In the genomic region with DNA sequence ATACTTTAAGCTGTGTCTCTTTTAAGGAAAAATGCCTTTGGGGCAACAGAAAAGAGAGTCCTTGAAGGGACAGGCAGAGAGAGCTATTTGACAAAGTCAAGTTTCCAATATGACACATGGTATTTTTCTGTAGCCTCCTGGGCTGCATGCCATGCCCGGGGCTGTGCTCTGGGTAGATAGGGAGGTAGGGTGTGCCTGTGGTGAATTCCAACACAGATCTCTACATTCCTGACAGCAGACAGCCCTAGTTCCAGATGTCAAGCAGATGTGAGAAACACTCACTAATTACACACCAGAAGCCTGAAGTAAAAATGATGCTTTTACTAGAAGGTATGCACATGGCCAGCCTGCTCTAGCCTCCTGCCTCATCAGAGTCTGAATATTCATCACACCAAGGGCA, we compare ENCODE assay signal across 15 mouse cellular contexts. TPM values are rescaled to one million over a fixed set of nuclear protein-coding genes. Genes with fewer than 3 reads are reported as not detected.
A peak's percentile ranks its signal among the peaks of the same experiment; 100 is the strongest.
DNase-seq lines count a peak whose midpoint lies in the region; ATAC-seq lines count a peak whose summit lies in the region.
"Had no signal": no experiment of that assay in that cellular context is flagged by ENCODE, and none has a peak within 500 bp of the region (broad histone marks: within the 10 kb centered on the region; RNA-seq: fewer than 3 reads in every experiment).

No protein-coding gene starts in this region.

- WGBS in embryonic facial prominence, embryonic 14.5 days: 26% methylated on average over 1 of the region's 1 CpGs
- 28% methylated on average over 1 of the region's 1 CpGs for WGBS in liver, embryonic 16.5 days (ENCODE audit: insufficient replicate concordance)
- whole genome bisulfite sequencing in kidney, embryonic 15.5 days: 81% methylated on average over 1 of the region's 1 CpGs

- H3K4me3 ChIP-seq in embryonic facial prominence, embryonic 14.5 days (ENCODE audit: low read depth, low read length): no peak overlapping the region
- no peak overlapping the region for H3K4me3 ChIP-seq in liver, embryonic 16.5 days (ENCODE audit: low read depth, low read length)
- no peak overlapping the region for H3K4me3 ChIP-seq in kidney, embryonic 15.5 days (replicated peaks)
- H3K4me3 ChIP-seq: embryonic facial prominence, embryonic 12.5 days; forebrain, embryonic 12.5 days had no signal

- peaks cover 4% of the 10 kb centered on the region; the same call in 1 of the 2 replicates for H3K9me3 ChIP-seq in embryonic facial prominence, embryonic 14.5 days (ENCODE audit: control insufficient read depth, low read length)
- H3K9me3 ChIP-seq in liver, embryonic 16.5 days (replicated peaks; ENCODE audit: control insufficient read depth, low read length): no peaks in the 10 kb centered on the region
- no peaks in the 10 kb centered on the region for H3K9me3 ChIP-seq in kidney, embryonic 15.5 days (replicated peaks)
- H3K9me3 ChIP-seq: embryonic facial prominence, embryonic 12.5 days; forebrain, embryonic 12.5 days had no signal

- H3K4me1 ChIP-seq in embryonic facial prominence, embryonic 14.5 days (ENCODE audit: control insufficient read depth, insufficient read depth, low read length): no peaks in the 10 kb centered on the region
- H3K4me1 ChIP-seq in liver, embryonic 16.5 days (ENCODE audit: control insufficient read depth, low read depth, low read length): no peaks in the 10 kb centered on the region; the same call in 1 of the 2 replicates
- no peaks in the 10 kb centered on the region for H3K4me1 ChIP-seq in kidney, embryonic 15.5 days
- H3K4me1 ChIP-seq: embryonic facial prominence, embryonic 12.5 days; forebrain, embryonic 12.5 days had no signal

- no peaks in the 10 kb centered on the region for H3K36me3 ChIP-seq in embryonic facial prominence, embryonic 14.5 days (ENCODE audit: control insufficient read depth, insufficient read depth, low read length)
- H3K36me3 ChIP-seq in liver, embryonic 16.5 days (ENCODE audit: control insufficient read depth, insufficient read depth): no peaks in the 10 kb centered on the region
- H3K36me3 ChIP-seq in kidney, embryonic 15.5 days: no peaks in the 10 kb centered on the region
- H3K36me3 ChIP-seq: embryonic facial prominence, embryonic 12.5 days; forebrain, embryonic 12.5 days had no signal

- H3K9ac ChIP-seq in embryonic facial prominence, embryonic 14.5 days (ENCODE audit: low read depth, low read length): no peak overlapping the region
- no peak overlapping the region for H3K9ac ChIP-seq in liver, embryonic 16.5 days (ENCODE audit: low read depth, low read length)
- no peak overlapping the region for H3K9ac ChIP-seq in kidney, embryonic 15.5 days
- H3K9ac ChIP-seq: embryonic facial prominence, embryonic 12.5 days; forebrain, embryonic 12.5 days; lung, embryonic 14.5 days had no signal

- H3K27ac ChIP-seq in embryonic facial prominence, embryonic 14.5 days (replicated peaks; ENCODE audit: low read depth, low read length): no peak overlapping the region
- peak overlapping the region; percentile 46 for H3K27ac ChIP-seq in liver, embryonic 16.5 days (ENCODE audit: low read length)
- no peak overlapping the region for H3K27ac ChIP-seq in kidney, embryonic 15.5 days
- H3K27ac ChIP-seq: embryonic facial prominence, embryonic 12.5 days; forebrain, embryonic 12.5 days; hindbrain, postnatal 0 days had no signal

- H3K27me3 ChIP-seq in embryonic facial prominence, embryonic 14.5 days (replicated peaks; ENCODE audit: control insufficient read depth, insufficient read depth, low read length): no peaks in the 10 kb centered on the region
- no peaks in the 10 kb centered on the region for H3K27me3 ChIP-seq in liver, embryonic 16.5 days (ENCODE audit: control insufficient read depth, insufficient read depth, low read depth, low read length)
- H3K27me3 ChIP-seq in kidney, embryonic 15.5 days: no peaks in the 10 kb centered on the region
- H3K27me3 ChIP-seq: CH12.LX; embryonic facial prominence, embryonic 12.5 days; forebrain, embryonic 12.5 days had no signal

- peak; percentile 74 for DNase-seq in spleen, adult 12 weeks (ENCODE audit: low spot score)
- no peak for DNase-seq in spleen, adult 18-20 months
- DNase-seq in embryonic facial prominence, embryonic 14.5 days (ENCODE audit: low spot score): peak; percentile 29
- DNase-seq in spleen, postnatal 4 days (ENCODE audit: low spot score in 2 of 2): peak; percentile 78 to 81
- DNase-seq in cerebellum, adult 11 months: no peak
- no peak for DNase-seq in right cerebral cortex, postnatal 4 days
- DNase-seq: cerebellum, adult 9-10 months; lung, embryonic 14.5 days had no signal

- no peak for ATAC-seq in embryonic facial prominence, embryonic 14.5 days (ENCODE audit: low read depth)
- ATAC-seq in liver, embryonic 16.5 days (ENCODE audit: low read depth): peak; percentile 89
- ATAC-seq in kidney, embryonic 15.5 days (replicated peaks; ENCODE audit: low FRiP score): no peak
- ATAC-seq: hindbrain, postnatal 0 days had no signal

- H3K4me2 ChIP-seq in embryonic facial prominence, embryonic 14.5 days (ENCODE audit: low read depth, low read length): no peak overlapping the region
- no peak overlapping the region for H3K4me2 ChIP-seq in liver, embryonic 16.5 days (ENCODE audit: low read depth, low read length)
- H3K4me2 ChIP-seq in kidney, embryonic 15.5 days: no peak overlapping the region
- H3K4me2 ChIP-seq: embryonic facial prominence, embryonic 12.5 days; forebrain, embryonic 12.5 days; lung, embryonic 14.5 days; midbrain, embryonic 11.5 days had no signal

RNA-seq across cellular contexts. Expression of gene Sdhaf4, which starts 39.2 kb away (rescaled TPM):
- polyA plus RNA-seq in embryonic facial prominence, embryonic 14.5 days (2014; fragmentation: Nextera tagmentation; extraction: Ambion mirVana): 94.4 and 96.1 TPM in 2 replicates
- polyA plus RNA-seq in liver, embryonic 16.5 days (2015; fragmentation: Nextera tagmentation; extraction: Ambion mirVana): 25.2 and 26.0 TPM in 2 replicates
- 66.0 and 77.7 TPM in 2 replicates for polyA plus RNA-seq in kidney, embryonic 15.5 days (2015; fragmentation: Nextera tagmentation; extraction: Ambion mirVana)

RNA-seq across cellular contexts. Expression of gene Smap1, which starts 44.1 kb away (rescaled TPM):
- 51.8 and 55.4 TPM in 2 replicates for polyA plus RNA-seq in embryonic facial prominence, embryonic 14.5 days (2014; fragmentation: Nextera tagmentation; extraction: Ambion mirVana)
- 14.7 and 16.1 TPM in 2 replicates for polyA plus RNA-seq in liver, embryonic 16.5 days (2015; fragmentation: Nextera tagmentation; extraction: Ambion mirVana)
- 39.7 and 41.7 TPM in 2 replicates for polyA plus RNA-seq in kidney, embryonic 15.5 days (2015; fragmentation: Nextera tagmentation; extraction: Ambion mirVana)

Comparison
In these comparisons a context has a peak if more than half of its experiments do, and no peak if none do; other contexts are left out.
1. DNase-seq: peak in spleen, adult 12 weeks (single experiment), embryonic facial prominence, embryonic 14.5 days (single experiment) and spleen, postnatal 4 days (2 of 2); none in spleen, adult 18-20 months (0 of 2), cerebellum, adult 11 months (single experiment) and right cerebral cortex, postnatal 4 days (single experiment).